Mouse (Mus musculus) kidney, adult 2 months (tissue): ENCODE data around the gene A830031A19Rik.

Experiments
- CTCF ChIP-seq: fragments of 200-500 bp; conservative IDR thresholded peaks from 2 replicates; pipeline ENCODE4 v1.5.1; 2011; ENCODE audit warnings: low read depth, mild to moderate bottlenecking, control low read depth, low read length, moderate library complexity, mixed read lengths; ENCODE audit not compliant: insufficient read depth, insufficient read length
- POLR2A ChIP-seq: fragments of 200-500 bp; IDR thresholded peaks from one replicate; pipeline ENCODE4 v1.6.1; 2011; ENCODE audit warnings: low read depth, low read length, control low read depth

DNA sequence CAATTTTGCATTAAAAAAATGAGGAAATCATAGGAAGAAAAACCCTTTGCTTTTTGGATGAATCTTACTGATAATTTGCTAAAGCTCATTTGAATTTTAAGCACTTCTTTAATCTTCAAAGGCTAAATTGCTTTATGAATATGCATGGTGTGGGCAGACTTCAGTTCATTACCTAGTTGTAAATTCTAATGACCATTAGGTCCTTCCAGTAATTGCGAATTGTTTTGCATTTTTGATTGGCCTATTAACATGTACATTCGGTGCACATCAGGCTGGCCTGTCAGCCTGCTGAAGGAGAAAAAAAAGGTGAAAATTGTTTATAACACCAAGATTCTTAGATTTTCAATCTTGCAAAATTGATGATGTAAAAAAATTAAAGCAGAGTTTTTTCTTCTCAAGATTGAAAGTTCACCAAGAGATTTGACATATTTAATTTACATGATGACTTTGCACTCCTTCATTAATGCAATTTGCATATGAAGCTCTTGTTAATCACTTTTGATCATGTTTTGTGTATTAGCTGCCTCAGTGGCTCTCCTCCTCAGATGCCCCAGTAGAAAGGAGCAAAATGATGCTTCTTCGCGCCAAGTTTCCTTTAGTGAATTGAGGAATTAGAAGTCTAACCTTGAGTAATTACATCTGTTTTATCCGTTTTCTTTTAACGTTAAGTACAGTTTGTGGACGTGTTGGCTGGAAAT, 21.0 kb upstream of the A830031A19Rik start:
- TF ChIP-seq CTCF (no peak), POLR2A (no peak)
